Mouse (Mus musculus) bone marrow macrophage, adult 2 months (primary cell): ENCODE data around the gene Trmt44.

ENCODE experiments used
- CTCF ChIP-seq: IDR thresholded peaks from 2 replicates; pipeline ENCODE4 v1.5.1; 2012; ENCODE audit warnings: low read depth, mild to moderate bottlenecking, low read length, moderate library complexity
- POLR2A ChIP-seq: IDR thresholded peaks from 2 replicates; pipeline ENCODE4 v1.6.1; 2012; ENCODE audit warnings: mild to moderate bottlenecking, low read depth, low read length, borderline replicate concordance

GRCm38 (mm10) chr5:35559447-35559846 lies 15.4 kb downstream of the Trmt44 start:
- TF ChIP-seq CTCF (no peak), POLR2A (no peak)
